Mouse (Mus musculus): ENCODE data around the gene Themis.

The Themis gene

DNA sequence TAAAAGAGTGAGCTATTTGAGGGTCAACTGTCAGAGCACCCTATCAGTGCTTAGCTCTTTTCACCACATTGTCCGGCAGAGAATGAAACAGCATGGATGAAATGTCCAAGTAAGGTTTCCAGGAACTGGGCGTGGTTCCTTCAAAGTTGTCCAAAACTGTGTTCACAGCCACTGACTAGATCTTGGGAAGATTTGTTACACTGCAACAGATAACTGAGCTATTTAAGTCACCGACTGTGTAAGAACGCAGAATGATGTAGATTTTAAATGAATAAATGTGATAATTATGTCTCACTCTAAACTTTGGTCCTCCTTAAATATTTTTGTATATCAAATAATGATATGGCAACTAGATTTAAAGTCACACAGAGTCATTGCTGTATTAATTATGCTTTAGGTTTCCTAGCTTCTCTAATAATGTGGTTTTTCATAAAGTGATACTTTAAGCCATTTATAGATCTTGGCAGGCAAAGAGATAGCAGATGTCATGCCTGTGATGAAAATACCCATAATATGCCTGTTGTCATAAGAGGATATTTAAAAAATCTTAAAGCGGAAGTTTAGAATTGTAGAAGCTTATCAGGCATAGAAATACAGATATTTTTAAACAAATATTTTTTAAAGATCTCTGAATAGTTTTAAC is 143.9 kb downstream of the Themis start:
- DNase-seq = no peak

GRCm38 (mm10) chr10:28812571-28812936 is 144.4 kb downstream of the Themis start:
- DNase-seq = no peak

DNA sequence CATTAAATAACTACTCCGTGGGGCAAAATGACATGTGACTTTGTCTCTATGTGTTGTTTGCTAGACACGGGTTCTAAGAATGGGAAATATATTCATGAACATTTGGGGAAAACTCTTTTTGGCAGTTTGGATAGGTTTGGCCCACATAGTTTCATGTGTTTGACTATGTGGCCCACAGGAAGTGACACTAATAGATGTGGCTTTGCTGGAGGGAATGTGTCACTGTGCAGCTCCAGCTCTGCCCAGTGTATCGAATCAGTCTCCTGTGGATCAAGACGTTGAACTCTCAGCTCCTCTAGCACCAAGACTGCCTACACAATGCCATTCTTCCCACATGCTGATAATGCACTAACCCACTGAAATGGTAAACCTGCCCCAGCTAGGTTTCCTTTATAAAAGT is 148.0 kb downstream of the Themis start:
- no peak for DNase-seq

DNA sequence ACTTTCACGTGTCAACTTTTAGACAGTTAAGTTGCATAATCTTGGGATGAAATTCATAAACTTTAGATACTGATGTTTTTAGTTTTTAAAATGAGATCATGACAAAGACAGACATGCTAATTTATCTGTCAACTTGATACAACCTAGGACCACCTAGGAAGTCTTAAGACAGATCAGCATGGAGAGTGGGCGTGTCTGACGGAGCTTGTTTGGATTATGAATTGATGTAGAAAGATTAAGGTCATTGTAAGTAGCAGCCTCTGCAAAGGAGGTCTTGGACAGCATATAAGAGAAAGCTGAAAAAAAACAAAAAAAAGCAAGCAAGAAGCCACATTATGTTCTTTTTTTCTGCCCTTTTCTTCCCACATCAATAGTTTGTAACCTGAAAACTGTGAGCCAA is 154.2 kb downstream of the Themis start:
- no peak for DNase-seq

DNA sequence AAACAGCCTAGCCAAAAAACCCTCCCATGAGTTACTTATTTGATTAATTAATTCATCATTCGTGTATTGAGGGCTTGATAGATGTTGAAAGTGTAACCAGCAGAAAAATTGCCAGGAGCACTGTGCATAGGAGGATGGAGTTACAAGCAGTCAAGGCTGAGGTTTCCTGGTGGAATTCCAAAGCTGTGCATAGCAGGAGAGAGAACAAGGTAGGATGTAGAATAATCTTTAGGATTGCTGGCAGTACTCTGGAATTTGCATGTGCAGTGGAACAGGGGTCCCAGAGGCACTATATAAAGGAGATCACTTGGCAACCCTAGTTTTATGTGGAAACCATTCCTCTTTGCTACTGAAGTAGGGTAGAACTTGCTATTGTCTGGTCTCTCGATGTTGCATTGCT is 174.4 kb downstream of the Themis start:
- DNase-seq = no peak

DNA sequence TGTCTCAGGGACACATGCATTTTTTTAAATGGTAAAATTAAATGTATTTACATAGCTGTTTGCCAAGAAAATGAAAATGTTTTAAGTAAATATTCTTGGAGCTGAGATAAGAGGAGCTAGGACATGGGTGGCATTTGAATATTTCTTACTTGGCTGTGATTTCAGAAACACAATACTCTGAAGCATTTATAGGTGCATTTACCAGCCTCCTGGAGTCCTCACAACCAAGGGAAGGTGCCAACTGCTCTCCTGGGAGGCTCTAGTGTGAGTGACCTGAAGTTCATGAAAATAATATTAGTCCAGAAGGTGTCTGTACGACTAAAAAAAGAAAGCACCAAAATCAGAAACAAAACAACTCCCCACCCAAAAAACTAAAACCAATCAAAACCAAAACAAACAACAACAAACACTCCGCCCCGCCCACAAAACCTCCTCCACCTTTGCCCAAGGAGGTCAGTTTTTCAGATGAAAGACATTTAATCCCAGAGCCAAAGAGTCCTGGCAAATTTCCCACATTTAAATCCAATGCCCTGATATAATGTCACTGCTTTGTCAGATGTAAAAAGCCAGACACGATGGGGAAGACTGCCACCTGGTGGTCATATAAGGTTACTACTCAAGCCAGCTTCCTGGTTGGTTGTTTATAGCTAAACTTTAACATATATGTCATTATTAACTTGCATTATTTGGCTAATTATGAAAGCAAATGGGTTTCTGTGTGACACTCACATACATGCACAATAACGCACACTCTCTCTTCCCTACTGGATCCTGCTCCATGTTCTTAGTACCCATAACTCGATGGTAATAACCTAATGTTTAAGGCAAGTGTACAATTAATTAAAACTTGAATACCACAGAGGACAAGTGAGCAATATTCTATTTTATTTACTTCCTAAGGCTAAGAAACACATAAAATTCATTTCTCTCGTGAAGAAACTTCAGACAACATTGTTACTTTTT is 175.9 kb downstream of the Themis start:
- DNase-seq = peak; percentile 66

DNA sequence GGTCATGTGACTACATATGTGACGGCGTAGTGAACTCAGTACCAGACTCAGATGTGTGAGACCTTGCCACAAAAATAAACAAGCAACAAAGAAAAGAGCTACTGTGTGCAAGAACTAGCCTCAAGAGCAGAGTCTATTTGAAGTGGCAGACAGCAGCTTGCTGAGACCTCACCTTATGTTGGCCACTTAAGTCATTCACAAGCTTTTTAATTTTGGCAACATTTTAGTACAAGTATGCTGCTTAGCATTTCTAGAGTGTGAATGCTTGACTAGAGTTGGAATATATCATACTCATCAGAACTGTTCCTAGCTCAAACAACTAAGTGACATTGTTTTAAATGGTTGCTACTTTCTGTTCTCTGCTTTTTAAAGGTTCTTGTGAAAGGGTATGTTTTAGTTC is 188.0 kb downstream of the Themis start:
- DNase-seq = no peak

DNA sequence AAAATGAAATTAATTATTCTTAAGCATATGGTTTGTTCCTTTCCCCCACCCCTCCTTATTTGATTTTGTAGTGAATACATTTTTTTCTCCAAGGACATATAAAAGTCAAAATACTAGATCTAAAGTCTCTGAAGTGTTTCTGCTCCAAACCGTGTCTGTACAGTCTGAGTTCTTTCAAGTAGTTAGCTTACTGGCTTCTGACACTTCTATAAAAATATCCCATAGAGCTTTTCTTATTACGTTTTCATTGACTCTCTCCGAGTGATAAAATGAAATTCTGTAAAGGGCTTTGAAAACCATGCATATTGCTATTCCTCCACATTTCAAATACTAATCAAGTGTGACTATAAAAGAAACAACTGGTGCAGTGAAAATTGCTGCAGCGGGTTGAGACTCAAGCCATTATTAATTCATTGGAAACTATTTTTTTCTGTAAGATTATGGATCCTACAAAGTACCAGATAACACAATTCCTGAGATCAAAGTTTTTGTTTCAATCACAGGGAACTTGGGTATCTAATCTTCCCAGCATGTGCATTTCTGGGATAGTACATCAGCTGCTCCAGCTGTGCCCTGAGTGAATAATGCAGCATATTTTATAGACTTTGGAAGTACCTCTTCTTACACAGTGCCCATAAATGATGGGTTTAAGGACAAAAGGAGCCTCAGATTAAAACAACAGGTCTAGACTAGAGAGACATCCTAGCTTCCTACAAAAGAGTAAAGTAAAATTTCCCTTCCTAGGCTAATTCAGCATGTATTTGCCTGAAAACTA is 202.6 kb downstream of the Themis start:
- no peak for DNase-seq

- DNase-seq = no peak
Measured at GRCm38 (mm10) chr10:28874605-28875004, 206.4 kb downstream of the Themis start.

- no peak for DNase-seq
Measured at GRCm38 (mm10) chr10:28887643-28888042, 219.5 kb downstream of the Themis start.

GRCm38 (mm10) chr10:28890886-28891285 is 222.7 kb downstream of the Themis start:
- DNase-seq = no peak

DNA sequence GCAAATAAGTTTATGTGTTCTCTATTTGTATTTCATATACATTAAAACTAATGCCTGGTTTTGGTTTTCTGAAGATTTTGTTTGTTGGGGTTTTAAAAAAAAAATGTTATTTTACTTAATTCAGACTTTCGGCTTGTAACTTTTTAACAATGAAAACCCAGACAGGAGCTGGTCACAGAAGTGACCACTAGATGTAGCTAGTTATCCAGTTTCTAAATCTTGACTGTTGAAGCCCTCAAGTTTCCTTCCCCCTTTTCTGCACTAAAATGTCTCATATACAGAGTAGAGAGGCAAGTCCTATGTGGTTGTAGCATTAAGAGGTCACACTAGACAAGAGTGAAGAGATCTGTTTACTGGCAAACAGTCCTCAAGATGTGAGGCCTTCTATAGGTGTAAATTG is 230.2 kb downstream of the Themis start:
- DNase-seq = no peak
